Mouse (Mus musculus) embryonic facial prominence, embryonic 10.5 days (tissue): ENCODE results near the gene Arl15. TPM values are rescaled to one million over a fixed set of nuclear protein-coding genes. Genes with fewer than 3 reads are reported as not detected.
"Not testable (repeated sequence)": the region's sequence is repeated elsewhere in the genome, so short reads cannot be mapped to it uniquely, and the experiment has no call there.

Experiments used
- DNase-seq: peaks from one replicate; pipeline ENCODE4 v3.0.0-alpha.2; 2017; ENCODE audit warnings: low spot score
- H3K27ac ChIP-seq: fragments of 300-500 bp; sonication (generic); replicated peaks from 2 replicates; pipeline ENCODE4 v1.5.1; 2016; ENCODE audit warnings: mild to moderate bottlenecking
- H3K27me3 ChIP-seq: fragments of 300-500 bp; sonication (generic); replicated peaks from 2 replicates; pipeline ENCODE4 v1.6.1; 2016; ENCODE audit warnings: low read depth, mild to moderate bottlenecking; ENCODE audit not compliant: poor library complexity, severe bottlenecking
- H3K36me3 ChIP-seq: fragments of 300-500 bp; sonication (generic); replicated peaks from 2 replicates; pipeline ENCODE4 v1.6.1; 2016; ENCODE audit warnings: mild to moderate bottlenecking, moderate library complexity
- H3K4me1 ChIP-seq: fragments of 300-500 bp; sonication (generic); 2 replicates; pipeline ENCODE4 v1.6.1; 2016
- H3K4me3 ChIP-seq: fragments of 300-500 bp; sonication (generic); 2 replicates; pipeline ENCODE4 v1.5.1; 2016; ENCODE audit warnings: mild to moderate bottlenecking, moderate library complexity
- H3K9me3 ChIP-seq: fragments of 300-500 bp; sonication (generic); 2 replicates; pipeline ENCODE4 v1.6.1; 2016; ENCODE audit warnings: mild to moderate bottlenecking
- WGBS: fragments of 180-500 bp; shearing (Covaris S2); methylation state at CpG from one replicate; pipeline ENCODE4 v1.1.7; 2016; 5-methylcytosine and 5-hydroxymethylcytosine counted together
- polyA plus RNA-seq: library from polyadenylated mRNA; unstranded; fragments of >200 nt; fragmentation: Nextera tagmentation; extraction: Ambion mirVana; gene quantifications from 2 replicates; pipeline ENCODE4 v1.2.1, GENCODE M21; 2016

Arl15 gene
- polyA plus RNA-seq, 1 experiment from 2014 or later, result 11.1 TPM

DNA sequence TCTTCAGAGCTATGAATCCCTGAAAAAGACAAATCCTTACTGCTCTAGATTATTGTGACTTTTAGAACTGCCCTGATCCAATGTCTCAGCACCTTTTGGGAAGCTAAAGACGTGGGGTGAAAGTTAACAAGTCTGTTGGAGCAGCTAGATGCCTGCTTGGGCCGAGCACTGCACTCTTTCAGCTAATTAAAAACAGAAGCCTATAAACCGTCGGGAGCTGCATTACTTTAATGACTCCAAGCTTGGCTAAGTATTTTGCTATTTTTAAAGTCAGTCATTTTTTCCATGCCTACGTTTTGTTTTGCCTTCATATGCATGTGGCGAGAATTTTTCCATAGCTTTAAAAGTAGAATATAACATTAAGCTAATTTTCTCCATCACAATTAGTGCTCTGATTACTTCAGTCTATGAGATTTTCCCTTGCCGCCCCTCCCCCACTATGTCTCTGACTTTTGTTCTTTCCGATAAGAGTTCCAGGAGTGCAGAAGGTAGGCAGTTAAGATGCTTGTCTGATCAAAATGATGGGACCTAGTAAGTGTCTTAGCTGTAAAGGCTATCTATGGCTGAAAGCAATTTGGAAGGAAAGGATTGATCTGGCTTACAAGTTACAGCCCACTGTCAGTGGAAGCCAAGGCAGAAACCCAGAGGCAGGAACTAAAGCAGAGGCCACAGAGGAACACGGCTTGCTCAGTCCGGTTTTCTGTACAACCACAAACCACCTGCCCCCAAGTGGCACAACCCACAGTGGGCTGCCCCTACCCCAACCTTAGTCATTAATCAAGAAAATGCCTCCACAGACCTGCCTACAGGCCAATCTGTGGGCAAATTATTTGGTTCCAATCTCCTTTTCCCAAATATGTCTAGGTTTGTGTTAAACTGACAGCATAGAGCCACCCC lies 18.8 kb upstream of the Arl15 start:
- peak; percentile 22 for DNase-seq

DNA sequence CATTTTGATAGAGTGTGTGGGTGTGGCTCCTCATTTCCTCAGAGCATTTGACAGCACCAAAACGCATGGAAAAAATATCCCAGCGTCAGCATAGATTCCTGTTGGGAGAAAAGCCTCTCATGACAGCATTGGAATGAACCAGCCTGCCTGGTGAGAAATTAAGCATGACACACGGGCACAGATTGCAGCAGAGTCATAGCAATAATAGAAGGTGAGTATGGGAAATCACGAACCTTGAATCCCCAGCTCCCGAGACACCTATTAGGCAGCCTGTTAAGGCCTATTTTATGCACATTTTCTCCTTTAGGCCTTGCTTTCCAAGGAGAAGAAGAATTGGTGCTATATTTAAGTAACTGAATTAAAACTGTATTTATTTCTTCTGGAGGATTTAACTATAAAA lies 8.5 kb upstream of the Arl15 start:
- Histone ChIP-seq H3K36me3 (no peaks in the 10 kb centered on the region), H3K4me1 (peaks cover 5% of the 10 kb centered on the region; the same call in 1 of the 2 replicates), H3K27me3 (no peaks in the 10 kb centered on the region), H3K9me3 (no peaks in the 10 kb centered on the region), H3K4me3 (no peak overlapping the region), H3K27ac (no peak overlapping the region)
- 87% methylated on average over 5 of the region's 5 CpGs for WGBS
- no peak for DNase-seq

More for the DNA sequence above, 18.8 kb upstream of the Arl15 start:
- WGBS, result 47% methylated on average over 10 of the region's 10 CpGs
- no peaks in the 10 kb centered on the region for H3K9me3 ChIP-seq
- H3K36me3 ChIP-seq, result no peaks in the 10 kb centered on the region
- H3K27ac ChIP-seq, result peak overlapping the region; percentile 40; the same call in 1 of the 2 replicates
- peaks cover 16% of the 10 kb centered on the region for H3K4me1 ChIP-seq
- no peaks in the 10 kb centered on the region for H3K27me3 ChIP-seq
- H3K4me3 ChIP-seq, result no peak overlapping the region

DNA sequence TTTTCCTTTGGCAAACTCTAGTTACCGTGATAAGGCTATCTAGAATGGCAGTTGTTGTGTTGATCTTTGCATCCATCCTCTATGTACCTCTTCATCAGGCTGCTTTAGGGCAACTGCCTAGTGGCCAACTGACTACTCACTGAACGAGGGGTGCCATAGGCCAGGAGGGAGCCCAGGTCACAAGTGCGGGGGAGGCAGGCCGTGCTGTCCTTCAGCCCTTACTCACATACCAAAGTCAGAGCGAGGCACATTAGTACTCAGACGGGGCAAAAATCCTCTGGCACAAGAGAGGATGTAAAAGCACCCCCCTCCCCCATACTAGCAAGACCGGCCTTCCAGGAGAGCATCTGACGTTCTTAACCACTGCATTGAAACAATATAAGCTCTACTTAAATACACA lies 7.2 kb upstream of the Arl15 start:
- Histone ChIP-seq H3K4me1 (peaks cover 5% of the 10 kb centered on the region; the same call in 1 of the 2 replicates), H3K4me3 (no peak overlapping the region), H3K27ac (no peak overlapping the region), H3K27me3 (no peaks in the 10 kb centered on the region), H3K36me3 (no peaks in the 10 kb centered on the region), H3K9me3 (no peaks in the 10 kb centered on the region)
- 69% methylated on average over 8 of the region's 8 CpGs for WGBS
- no peak for DNase-seq

DNA sequence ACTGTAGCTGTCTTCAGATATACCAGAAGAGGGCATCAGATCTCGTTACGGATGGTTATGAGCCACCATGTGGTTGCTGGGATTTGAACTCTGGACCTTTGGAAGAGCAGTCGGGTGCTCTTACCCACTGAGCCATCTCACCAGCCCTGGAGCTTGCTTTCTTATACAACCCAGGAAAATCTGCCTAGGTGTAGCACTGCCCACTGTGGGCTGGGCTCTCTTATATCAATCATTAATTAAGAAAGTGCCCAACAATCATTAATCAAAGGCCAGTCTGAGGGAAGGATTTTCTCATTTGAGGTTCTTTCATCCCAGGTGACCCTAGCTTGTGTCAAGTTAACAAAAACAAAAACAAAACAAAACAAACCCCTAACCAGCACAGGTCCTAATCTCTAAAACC lies 4.3 kb upstream of the Arl15 start:
- not testable (repeated sequence) for DNase-seq, H3K27ac ChIP-seq, H3K4me3 ChIP-seq, H3K4me1 ChIP-seq, H3K36me3 ChIP-seq, H3K9me3 ChIP-seq, H3K27me3 ChIP-seq
- 90% methylated on average over 3 of the region's 3 CpGs for WGBS

DNA sequence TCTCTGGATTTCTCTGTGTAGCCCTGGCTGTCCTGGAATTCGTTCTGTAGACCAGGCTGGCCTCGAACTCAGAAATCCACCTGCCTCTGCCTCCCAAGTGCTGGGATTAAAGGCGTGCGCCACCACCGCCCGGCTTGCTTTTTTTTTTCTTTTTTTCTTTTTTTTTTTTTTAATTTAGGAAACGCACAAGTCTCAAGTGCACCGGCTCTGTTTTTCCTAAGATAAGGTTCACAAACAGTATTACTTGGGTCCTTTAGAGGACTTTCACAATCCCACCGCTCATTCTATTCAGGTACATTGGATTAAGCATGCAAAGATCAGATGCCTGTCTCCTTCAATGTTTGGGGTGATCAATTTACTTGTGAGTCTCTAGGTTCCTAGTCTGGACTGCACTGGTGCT lies 668 bp upstream of the Arl15 start:
- Histone ChIP-seq H3K4me3 (peak overlapping the region; percentile 74), H3K27me3 (no peaks in the 10 kb centered on the region), H3K36me3 (no peaks in the 10 kb centered on the region), H3K9me3 (no peaks in the 10 kb centered on the region), H3K4me1 (peaks cover 23% of the 10 kb centered on the region), H3K27ac (peak overlapping the region; percentile 93)
- WGBS, result 77% methylated on average over 9 of the region's 9 CpGs
- DNase-seq, result no peak

DNA sequence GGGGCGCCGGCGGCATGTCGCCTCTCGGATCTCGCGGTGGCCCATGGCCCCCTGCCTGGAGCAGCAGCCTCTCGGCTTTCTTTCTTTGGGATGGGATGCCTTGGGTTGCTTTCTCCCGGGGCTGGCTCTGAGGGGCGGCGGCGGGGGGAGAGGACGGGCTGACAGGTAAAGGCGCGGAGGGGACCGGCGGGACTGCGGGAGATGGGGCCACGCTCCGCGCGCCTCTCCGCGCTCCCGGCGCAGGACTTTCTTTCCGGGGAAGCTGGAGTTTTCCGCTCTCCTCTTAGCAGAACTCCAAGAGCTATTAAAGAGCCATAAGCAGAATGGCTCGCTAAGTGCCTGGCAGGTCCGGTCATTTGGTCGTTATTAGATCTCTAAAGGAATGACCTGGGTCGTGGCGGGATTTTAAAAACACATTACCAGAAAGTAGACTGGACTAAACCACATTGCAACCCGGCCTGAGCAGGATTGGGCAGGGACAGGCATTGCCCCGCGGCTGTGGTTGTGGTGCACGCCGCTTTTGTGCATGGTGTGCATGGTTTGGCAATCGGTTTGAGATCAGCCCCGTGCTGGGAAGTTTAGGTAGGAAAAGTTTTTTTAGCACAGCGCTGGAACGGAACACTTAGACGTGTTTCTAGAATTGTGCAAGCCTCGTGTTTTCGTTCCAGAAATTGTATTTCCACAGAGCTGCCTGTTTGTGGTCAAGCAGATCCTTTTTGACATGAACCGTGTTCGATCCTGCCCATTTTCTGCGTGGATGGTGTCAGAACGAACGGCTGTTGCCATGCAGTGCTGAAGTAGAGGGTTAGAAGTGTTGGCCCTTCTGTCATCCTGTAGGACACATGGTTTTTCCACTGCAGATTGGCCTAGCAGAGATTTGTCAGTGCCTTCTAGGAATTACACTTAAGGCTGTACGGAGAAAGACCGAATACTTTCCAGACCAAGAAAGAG lies 675 bp downstream of the Arl15 start:
- DNase-seq, result peak; percentile 74
- Histone ChIP-seq H3K36me3 (0 out of 2 replicates have a peak, but pooled peaks cover 5% of the 10 kb centered on the region), H3K27ac (peak overlapping the region; percentile 93), H3K4me1 (peaks cover 23% of the 10 kb centered on the region), H3K27me3 (no peaks in the 10 kb centered on the region), H3K9me3 (no peaks in the 10 kb centered on the region), H3K4me3 (peak overlapping the region; percentile 74)
- WGBS, result 3% methylated on average over 52 of the region's 52 CpGs

DNA sequence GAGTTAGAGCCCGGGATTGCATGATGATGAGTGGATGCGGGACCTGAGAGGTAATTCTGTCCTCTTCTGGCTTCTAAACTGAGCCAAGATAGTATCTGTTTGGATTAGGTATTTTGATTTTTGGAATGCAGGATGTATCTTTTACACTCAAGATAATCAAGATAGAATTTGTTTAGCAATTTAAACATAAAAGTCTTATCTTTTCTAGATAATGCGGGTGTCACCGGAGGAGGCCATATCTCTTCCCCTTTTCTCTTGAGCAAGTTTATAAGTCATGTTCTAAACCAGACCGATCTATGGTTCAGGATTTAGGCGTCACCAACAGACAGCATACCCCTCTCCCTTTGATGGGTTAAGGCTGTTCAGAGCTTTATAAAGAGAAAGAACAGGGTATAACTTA lies 3.1 kb downstream of the Arl15 start:
- Histone ChIP-seq H3K27ac (no peak overlapping the region), H3K4me3 (no peak overlapping the region), H3K27me3 (no peaks in the 10 kb centered on the region), H3K4me1 (peaks cover 27% of the 10 kb centered on the region), H3K36me3 (0 out of 2 replicates have a peak, but pooled peaks cover 5% of the 10 kb centered on the region), H3K9me3 (no peaks in the 10 kb centered on the region)
- 93% methylated on average over 6 of the region's 6 CpGs for WGBS
- no peak for DNase-seq

DNA sequence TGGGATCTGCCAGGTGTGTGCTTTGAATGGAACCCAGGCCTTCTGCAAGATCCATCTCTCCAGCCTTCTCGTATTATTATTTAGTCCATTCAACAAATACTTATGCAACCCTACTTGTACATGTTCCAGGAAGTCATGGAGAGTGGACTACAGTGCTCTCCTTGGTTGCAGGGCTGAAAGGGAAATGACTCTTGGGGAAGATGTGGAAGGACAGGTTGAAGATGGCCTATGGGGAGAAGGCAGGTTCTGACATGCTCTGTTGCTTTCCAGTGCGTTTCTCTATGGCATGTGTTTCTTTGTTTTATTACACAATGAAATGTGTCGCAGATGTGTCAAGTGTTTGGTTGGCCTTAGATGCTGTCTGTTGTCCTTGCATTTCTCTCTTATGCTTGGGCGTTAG lies 5.1 kb downstream of the Arl15 start:
- H3K4me1 ChIP-seq, result peaks cover 23% of the 10 kb centered on the region
- DNase-seq, result no peak
- H3K27me3 ChIP-seq, result no peaks in the 10 kb centered on the region
- no peak overlapping the region for H3K27ac ChIP-seq
- 89% methylated on average over 4 of the region's 4 CpGs for WGBS
- 0 out of 2 replicates have a peak, but pooled peaks cover 5% of the 10 kb centered on the region for H3K36me3 ChIP-seq
- no peak overlapping the region for H3K4me3 ChIP-seq
- H3K9me3 ChIP-seq, result no peaks in the 10 kb centered on the region

DNA sequence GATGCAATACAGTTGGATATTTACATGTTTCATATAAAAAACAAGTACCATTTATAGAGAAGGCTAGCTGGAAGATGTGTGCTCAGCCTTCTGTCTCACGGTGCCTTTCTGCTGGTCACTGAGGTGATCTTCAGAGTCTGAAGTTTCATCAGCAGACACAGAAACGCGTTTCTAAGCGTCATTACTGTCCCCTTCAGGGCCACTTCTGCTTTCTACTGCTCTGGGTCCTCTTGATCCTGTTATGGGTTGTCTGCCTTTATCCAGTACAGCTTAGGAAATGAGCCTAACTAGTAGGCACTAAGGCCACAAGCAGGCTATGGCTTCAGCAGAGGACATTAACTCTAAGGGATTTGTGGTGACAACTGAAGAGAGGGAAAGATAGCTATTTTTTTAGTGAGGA lies 5.9 kb downstream of the Arl15 start:
- Histone ChIP-seq H3K27ac (no peak overlapping the region), H3K4me3 (no peak overlapping the region), H3K9me3 (no peaks in the 10 kb centered on the region), H3K36me3 (0 out of 2 replicates have a peak, but pooled peaks cover 5% of the 10 kb centered on the region), H3K27me3 (no peaks in the 10 kb centered on the region), H3K4me1 (peaks cover 22% of the 10 kb centered on the region)
- DNase-seq, result no peak
- 94% methylated on average over 4 of the region's 4 CpGs for WGBS

DNA sequence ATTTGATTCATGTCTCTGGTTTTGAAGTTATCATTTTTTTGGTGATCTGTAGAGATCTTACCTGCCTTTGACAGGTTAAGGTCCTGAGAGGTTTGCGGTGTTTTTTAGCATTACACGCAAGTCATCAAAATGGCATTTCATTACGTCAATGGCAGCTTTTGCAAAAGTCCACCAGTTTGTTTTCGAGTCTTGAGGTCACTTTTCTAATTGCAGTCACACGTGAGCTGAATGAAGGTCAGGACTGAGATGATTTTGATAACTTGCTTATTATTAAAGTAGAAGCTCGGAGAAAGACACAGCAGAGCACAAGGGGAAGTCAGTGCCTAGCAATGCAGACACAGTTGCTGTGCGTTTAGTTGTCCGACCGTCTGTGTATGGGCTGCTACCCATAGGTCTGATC lies 8.3 kb downstream of the Arl15 start:
- Histone ChIP-seq H3K27ac (no peak overlapping the region), H3K4me3 (no peak overlapping the region), H3K27me3 (no peaks in the 10 kb centered on the region), H3K9me3 (peaks cover 2% of the 10 kb centered on the region; the same call in 1 of the 2 replicates), H3K4me1 (peaks cover 4% of the 10 kb centered on the region; the same call in 1 of the 2 replicates), H3K36me3 (peaks cover 8% of the 10 kb centered on the region; the same call in 1 of the 2 replicates)
- no peak for DNase-seq
- WGBS, result 88% methylated on average over 9 of the region's 9 CpGs

DNA sequence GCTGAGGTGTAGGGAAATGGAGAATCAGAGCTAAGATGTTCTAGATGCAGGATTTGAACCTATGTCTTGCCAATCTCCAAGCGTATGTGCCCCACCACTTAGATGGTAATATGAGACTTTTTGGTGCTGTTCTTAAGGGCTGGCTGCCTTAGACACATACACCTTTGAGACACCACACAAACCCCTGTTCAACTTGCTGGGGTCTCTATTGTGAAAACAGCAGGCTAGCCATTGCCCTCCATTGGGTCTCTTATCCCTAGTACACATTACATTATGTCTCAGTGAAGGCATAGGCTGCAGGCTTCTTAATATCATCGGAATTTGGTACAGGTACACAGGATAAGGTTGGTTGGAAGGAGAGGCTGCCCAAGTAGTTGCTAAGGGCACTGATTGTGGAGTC lies 16.8 kb downstream of the Arl15 start:
- DNase-seq, result no peak
- no peak overlapping the region for H3K27ac ChIP-seq
- no peak overlapping the region for H3K4me3 ChIP-seq
- 91% methylated on average over 2 of the region's 2 CpGs for WGBS
- H3K9me3 ChIP-seq, result peaks cover 3% of the 10 kb centered on the region; the same call in 1 of the 2 replicates
- H3K27me3 ChIP-seq, result no peaks in the 10 kb centered on the region
- H3K4me1 ChIP-seq, result peaks cover 26% of the 10 kb centered on the region
- peaks cover 9% of the 10 kb centered on the region; the same call in 1 of the 2 replicates for H3K36me3 ChIP-seq

DNA sequence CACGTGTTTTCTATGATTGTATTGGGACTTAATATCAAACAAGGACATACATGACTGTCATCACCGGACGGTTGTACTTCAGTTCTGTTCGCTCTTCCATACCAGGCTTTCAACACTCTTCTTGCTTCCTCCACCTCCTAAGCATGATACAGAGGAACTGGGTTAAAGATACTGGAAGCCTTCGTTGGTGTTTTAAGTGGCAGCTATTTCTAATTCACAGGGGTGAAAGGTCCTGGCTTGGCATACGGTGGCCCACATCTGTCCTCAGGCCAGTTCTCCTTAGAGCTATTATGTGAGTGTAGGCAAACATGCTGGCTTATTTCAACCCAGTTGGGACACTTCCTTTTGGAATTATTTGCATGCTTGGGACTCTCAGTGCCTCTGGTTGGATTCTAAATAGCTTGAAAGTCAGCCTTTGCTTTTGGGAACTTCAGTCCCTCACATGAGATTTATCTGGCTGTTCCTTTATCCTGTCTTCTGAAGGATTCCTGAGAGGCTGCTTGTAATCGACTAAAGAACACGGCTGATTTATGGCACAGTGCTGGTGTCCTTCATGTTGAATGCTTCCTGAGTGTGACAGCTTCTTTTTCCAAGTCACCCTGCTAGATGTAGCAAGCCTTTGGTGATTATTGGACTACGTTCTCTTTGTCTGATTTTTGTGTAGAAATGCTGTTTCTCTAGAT lies 17.7 kb downstream of the Arl15 start:
- peaks cover 3% of the 10 kb centered on the region; the same call in 1 of the 2 replicates for H3K9me3 ChIP-seq
- no peak overlapping the region for H3K27ac ChIP-seq
- H3K4me1 ChIP-seq, result peaks cover 35% of the 10 kb centered on the region
- DNase-seq, result no peak
- no peaks in the 10 kb centered on the region for H3K27me3 ChIP-seq
- H3K4me3 ChIP-seq, result no peak overlapping the region
- peaks cover 9% of the 10 kb centered on the region; the same call in 1 of the 2 replicates for H3K36me3 ChIP-seq
- 61% methylated on average over 9 of the region's 9 CpGs for WGBS
